Comparison of ENCODE assay signal across 15 mouse cellular contexts in the genomic region with DNA sequence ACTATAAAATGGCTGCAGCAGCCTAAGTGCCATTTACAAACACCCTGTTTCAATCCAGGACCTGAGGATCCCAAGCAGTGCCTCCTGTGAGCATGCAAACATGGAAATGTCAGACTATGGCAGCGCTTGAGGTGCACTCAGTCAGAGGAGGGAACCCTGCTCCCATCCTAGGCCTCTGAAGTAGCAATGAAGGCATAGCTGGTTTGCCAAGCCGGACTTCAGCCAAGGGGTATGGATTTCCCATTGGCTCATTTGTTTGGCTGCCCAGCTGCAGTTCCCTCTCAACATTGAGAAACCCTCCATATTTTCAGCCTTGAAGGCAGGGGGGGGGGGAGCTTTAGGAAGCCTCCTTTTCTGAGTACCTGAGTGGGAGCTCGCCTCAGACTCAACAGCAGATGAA. TPM values are rescaled to one million over a fixed set of nuclear protein-coding genes. Genes with fewer than 3 reads are reported as not detected.
"Had no signal": no experiment of that assay in that cellular context is flagged by ENCODE, and none has a peak within 500 bp of the region (broad histone marks: within the 10 kb centered on the region; RNA-seq: fewer than 3 reads in every experiment).

No protein-coding gene starts in this region.

- H3K9me3 ChIP-seq: limb, embryonic 13.5 days; liver, embryonic 13.5 days; midbrain, embryonic 12.5 days; neural tube, embryonic 13.5 days; stomach, embryonic 15.5 days had no signal

- H3K27me3 ChIP-seq: limb, embryonic 13.5 days; liver, embryonic 13.5 days; midbrain, embryonic 12.5 days; neural tube, embryonic 13.5 days; stomach, embryonic 15.5 days had no signal

- H3K4me3 ChIP-seq: limb, embryonic 13.5 days; liver, embryonic 13.5 days; midbrain, embryonic 12.5 days; neural tube, embryonic 13.5 days; stomach, embryonic 15.5 days had no signal

- H3K9ac ChIP-seq: limb, embryonic 13.5 days; liver, embryonic 13.5 days; midbrain, embryonic 12.5 days; neural tube, embryonic 13.5 days; stomach, embryonic 15.5 days had no signal

- ATAC-seq: midbrain, embryonic 16.5 days had no signal

- DNase-seq: kidney, adult 2 months; kidney, postnatal 25 days; liver, embryonic 13.5 days; lung, adult 18-20 months; retina, postnatal 1 day; right cerebral cortex, postnatal 4 days had no signal

- H3K4me2 ChIP-seq: limb, embryonic 13.5 days; liver, embryonic 13.5 days; midbrain, embryonic 12.5 days; neural tube, embryonic 13.5 days; stomach, embryonic 15.5 days had no signal

- H3K27ac ChIP-seq: limb, embryonic 13.5 days; liver, embryonic 13.5 days; midbrain, embryonic 12.5 days; neural tube, embryonic 13.5 days; stomach, embryonic 15.5 days had no signal

- H3K4me1 ChIP-seq: midbrain, embryonic 12.5 days; stomach, embryonic 15.5 days had no signal

- H3K36me3 ChIP-seq: limb, embryonic 13.5 days; liver, embryonic 13.5 days; midbrain, embryonic 12.5 days; neural tube, embryonic 13.5 days; stomach, embryonic 15.5 days had no signal

RNA-seq across cellular contexts. Expression of a gene that starts 35.1 kb away (rescaled TPM):
- total RNA-seq: layer of hippocampus, postnatal 25 days; megakaryocyte-erythroid progenitor cell, adult 5-6 weeks had no signal
- polyA plus RNA-seq: kidney, adult 2 months; midbrain, embryonic 12.5 days; midbrain, embryonic 16.5 days; neural tube, embryonic 13.5 days; spleen, adult 2 months; thymus, postnatal 0 days had no signal
